Mouse (Mus musculus) Patski (cell line): ENCODE measurements around the gene Clcn3. TPM values are rescaled to one million over a fixed set of nuclear protein-coding genes. Genes with fewer than 3 reads are reported as not detected.

Experiments
- ATAC-seq: fragments of 100-300 bp; one replicate; pipeline ENCODE4 v1.8.0; 2021
- CTCF ChIA-PET: fragments of 350-600 bp; sonication (Branson Sonifier 250); formaldehyde crosslinking; loops from one replicate; lab custom pipeline; 2022; ENCODE audit warnings: inconsistent platforms; lab: Charles Lee
- POLR2A ChIA-PET: fragments of 350-600 bp; sonication (Branson Sonifier 250); formaldehyde crosslinking; loops from one replicate; lab custom pipeline; 2022; ENCODE audit warnings: antibody characterized with exemption, inconsistent platforms; lab: Charles Lee
- DNase-seq: peaks from one replicate; pipeline ENCODE4 v3.0.0-alpha.2; 2011; ENCODE audit warnings: low read depth, low spot score
- H3K27me3 ChIP-seq: fragments of 371-371 bp; one replicate; pipeline ENCODE4 v1.5.1; 2021
- CTCF ChIP-seq: fragments of 100-300 bp; IDR thresholded peaks from one replicate; pipeline ENCODE4 v1.5.1; 2021
- in situ Hi-C: fragments of 300-500 bp; cut with MboI; formaldehyde crosslinking; loops from 3 replicates; pipeline ENCODE4 v1.11.1; 2018; ENCODE audit warnings: low pct_unique_long_range_greater_than_20kb, mixed read lengths
- polyA plus RNA-seq: library from polyadenylated mRNA; unstranded; gene quantifications from one replicate; pipeline ENCODE4 v1.2.3, GENCODE M21; 2021

Clcn3 gene
- polyA plus RNA-seq, 1 experiment from 2014 or later = 55.5 TPM

DNA sequence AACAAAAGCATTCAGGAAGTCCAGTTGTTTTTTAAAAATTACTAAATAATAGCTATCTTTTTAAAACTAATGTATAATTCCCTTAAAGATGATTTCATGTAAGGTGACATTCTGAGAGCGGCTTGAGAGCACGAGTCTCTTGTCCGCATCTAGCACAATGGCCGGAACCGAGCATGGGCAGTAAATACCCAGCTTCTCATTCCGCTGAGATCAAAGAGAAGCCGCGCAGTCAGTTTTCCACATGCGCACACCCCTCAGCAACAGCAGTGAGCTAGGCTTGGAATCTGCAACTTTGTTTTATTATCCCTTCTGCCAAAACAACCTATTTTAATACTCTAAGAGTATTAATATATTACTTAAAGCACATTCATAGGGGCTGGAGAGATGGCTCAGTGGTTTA, 6.3 kb downstream of the Clcn3 start:
- ChIA-PET CTCF (interaction anchor here (1.1 to 3.2 kb wide), 2 partner anchors 12 to 15 kb away, joined by 3 to 15 read pairs; no protein-coding TSS in a partner anchor), POLR2A (interaction anchor here (0.7 kb wide), 1 partner anchor 426 kb away, joined by 3 read pairs; no protein-coding TSS in a partner anchor)
- in situ Hi-C loops = no loop called here
- no peak for ATAC-seq
- no peaks in the 10 kb centered on the region for H3K27me3 ChIP-seq
- no peak for DNase-seq
- TF ChIP-seq CTCF = no peak

DNA sequence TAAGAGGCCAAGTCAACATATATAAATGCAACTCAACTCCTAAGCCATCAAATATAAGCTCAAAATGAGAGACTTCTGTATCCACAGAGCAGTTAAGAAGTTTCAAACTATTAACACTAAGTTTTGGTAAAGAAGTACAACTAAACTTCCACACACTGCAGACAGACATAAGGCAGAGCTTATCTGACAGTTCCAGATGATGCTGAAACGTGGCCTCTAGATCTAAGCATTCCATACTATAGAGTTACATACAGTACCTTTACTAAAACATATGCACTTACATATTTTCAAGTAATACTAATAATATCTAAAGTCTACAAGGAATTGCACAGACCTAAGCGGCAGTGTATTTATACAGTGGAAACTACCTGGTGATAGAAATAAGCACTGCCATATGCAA, 8.3 kb downstream of the Clcn3 start:
- no peak for TF ChIP-seq CTCF
- ChIA-PET POLR2A (interaction anchor here (0.7 kb wide), 1 partner anchor 78 kb away, joined by 9 read pairs; no protein-coding TSS in a partner anchor), CTCF (interaction anchor here (3.2 kb wide), 1 partner anchor 10 kb away, joined by 15 read pairs; no protein-coding TSS in a partner anchor)
- ATAC-seq = no peak
- in situ Hi-C loops = no loop called here
- DNase-seq = no peak
- H3K27me3 ChIP-seq = no peaks in the 10 kb centered on the region

DNA sequence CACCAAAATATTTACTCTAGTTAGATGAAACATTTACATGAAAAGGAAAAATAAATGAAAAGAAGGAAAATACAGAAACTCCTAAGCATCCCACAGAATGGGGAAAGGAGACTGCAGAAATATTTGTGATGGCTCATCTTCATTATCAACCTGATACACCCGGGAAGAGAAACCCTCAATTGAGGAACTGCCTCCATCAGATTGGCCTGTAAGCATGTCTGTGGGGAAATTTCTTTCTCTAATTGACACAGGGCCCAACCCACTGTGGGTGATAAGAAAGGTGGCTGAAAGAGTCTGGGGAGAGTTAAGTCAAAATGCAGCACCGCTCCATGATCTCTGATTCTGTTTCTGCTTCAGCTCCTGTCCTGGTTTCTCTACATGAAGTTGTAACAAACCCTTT, 9.7 kb downstream of the Clcn3 start:
- no peak for ATAC-seq
- no peak for DNase-seq
- POLR2A ChIA-PET = no interaction called here
- CTCF ChIA-PET = no interaction called here
- no peaks in the 10 kb centered on the region for H3K27me3 ChIP-seq
- TF ChIP-seq CTCF = no peak
- in situ Hi-C loops = no loop called here

DNA sequence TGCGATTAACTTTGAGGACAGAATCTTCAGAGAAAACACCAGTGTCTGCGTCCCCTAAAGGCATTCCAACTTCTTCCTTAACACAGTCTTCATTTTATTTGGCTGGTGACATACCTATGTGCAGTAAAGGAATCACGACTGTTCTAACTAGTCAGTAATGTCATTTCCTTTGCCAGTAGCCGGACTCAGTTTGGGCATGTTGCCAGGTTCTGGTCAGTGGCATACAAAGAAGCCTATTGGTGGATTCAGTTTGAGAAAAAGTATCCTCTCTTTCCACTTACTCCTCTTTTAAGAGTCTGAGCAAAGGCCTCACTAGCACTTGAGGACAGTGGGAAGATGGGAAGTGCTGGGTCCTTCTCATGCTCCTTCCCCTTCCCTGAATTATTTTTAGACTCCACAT, 11.3 kb downstream of the Clcn3 start:
- ChIA-PET POLR2A (no interaction called here), CTCF (no interaction called here)
- in situ Hi-C loops = no loop called here
- H3K27me3 ChIP-seq = no peaks in the 10 kb centered on the region
- ATAC-seq = no peak
- no peak for TF ChIP-seq CTCF
- DNase-seq = no peak

DNA sequence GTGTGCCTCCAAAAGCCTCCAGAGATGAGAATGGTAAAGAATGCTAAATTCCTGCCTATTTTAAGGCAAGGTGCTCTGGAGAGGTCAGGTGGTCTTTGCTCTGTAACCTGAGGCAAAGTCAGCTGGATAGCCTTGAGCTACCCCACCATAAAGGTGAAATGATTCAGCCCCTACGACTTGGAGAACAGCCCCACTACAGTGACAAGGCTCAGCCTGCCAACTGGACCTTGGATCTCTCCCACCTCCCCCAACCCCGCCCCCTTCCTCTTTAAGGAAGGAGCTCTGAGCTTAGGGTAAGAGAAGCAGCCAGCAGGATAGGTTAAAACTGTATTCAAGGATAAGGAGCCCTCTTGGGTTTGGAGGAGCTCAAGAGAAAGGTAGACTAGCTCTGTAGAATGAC, 14.0 kb downstream of the Clcn3 start:
- in situ Hi-C loops = no loop called here
- ATAC-seq (no peak), DNase-seq (no peak)
- ChIA-PET CTCF (interaction anchor here (0.6 to 2.5 kb wide), 3 partner anchors 9 to 222 kb away, joined by 3 to 8 read pairs (median 4); no protein-coding TSS in a partner anchor), POLR2A (interaction anchor here (0.6 kb wide), 1 partner anchor 214 kb away, joined by 3 read pairs; no protein-coding TSS in a partner anchor)
- no peak for TF ChIP-seq CTCF
- H3K27me3 ChIP-seq = no peaks in the 10 kb centered on the region

DNA sequence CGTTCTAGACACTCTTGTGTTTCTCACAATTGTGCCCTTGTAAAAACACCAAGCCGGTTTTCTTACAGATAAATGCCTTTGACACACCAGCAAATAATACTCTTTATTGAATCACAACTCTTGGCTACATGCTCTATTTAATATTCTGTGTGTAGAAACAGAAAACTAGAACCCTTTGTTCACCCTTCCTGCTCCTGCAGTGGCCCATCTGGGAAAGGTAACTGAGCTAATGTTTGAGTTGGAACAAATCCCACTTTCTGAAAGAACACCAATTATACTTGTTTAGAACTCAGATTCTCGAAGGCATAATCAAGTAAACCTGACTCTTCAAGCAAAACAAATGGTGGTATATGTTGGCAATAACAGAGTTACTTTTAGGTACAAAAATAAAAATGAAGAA, 17.4 kb downstream of the Clcn3 start:
- POLR2A ChIA-PET = interaction anchor here (0.6 kb wide), 1 partner anchor 64 kb away, joined by 4 read pairs; no protein-coding TSS in a partner anchor
- ATAC-seq (no peak), DNase-seq (no peak)
- CTCF ChIA-PET = interaction anchor here (1.5 to 3.7 kb wide), 2 partner anchors 10 to 17 kb away, joined by 5 to 15 read pairs; partner anchors contain the start of gene Clcn3
- no peaks in the 10 kb centered on the region for H3K27me3 ChIP-seq
- in situ Hi-C loops = no loop called here
- no peak for TF ChIP-seq CTCF

DNA sequence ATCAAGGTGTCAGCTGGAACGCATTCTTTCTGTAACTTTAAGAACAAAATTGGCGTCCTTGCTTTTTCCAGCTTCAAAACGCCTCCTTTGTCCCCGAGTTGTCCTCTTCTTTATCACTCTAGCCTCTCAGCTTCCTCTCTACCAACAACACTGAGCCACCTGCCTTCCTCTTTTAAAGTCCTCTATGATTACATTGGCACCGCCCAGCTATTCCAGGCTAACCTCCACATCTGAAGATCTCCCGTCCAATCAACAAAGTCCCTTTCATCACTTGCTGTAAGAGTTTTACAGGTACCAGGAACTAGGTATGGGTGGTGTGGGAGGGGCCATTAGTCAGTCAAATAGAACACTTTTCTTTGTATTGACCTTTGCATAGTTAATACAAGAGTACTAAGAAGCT, 17.8 kb downstream of the Clcn3 start:
- ChIA-PET POLR2A (interaction anchor here (0.6 kb wide), 1 partner anchor 64 kb away, joined by 4 read pairs; no protein-coding TSS in a partner anchor), CTCF (interaction anchor here (0.6 to 3.7 kb wide), 5 partner anchors 10 to 340 kb away, joined by 3 to 15 read pairs (median 3); partner anchors contain the start of gene Clcn3)
- in situ Hi-C loops = no loop called here
- no peak for TF ChIP-seq CTCF
- no peaks in the 10 kb centered on the region for H3K27me3 ChIP-seq
- no peak for ATAC-seq
- no peak for DNase-seq

DNA sequence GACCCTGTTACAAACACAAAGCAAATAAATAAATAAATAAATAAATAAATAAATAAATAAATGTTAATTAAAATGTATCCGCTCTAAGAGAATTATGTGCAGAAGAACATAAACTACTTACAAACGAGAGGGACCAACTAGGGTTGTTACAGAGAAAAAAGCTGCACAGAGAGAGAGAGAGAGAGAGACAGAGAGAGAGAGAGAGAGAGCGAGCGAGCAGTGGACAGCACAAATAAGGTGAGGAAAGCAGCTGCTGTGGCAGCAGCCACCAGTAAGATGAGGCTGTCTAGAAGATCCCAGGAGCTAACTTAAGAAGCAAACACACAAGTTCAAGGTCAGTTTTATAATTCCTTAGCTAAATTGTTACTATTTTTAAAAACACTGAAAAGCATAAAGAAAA, 18.6 kb downstream of the Clcn3 start:
- DNase-seq = no peak
- ATAC-seq = no peak
- ChIA-PET POLR2A (no interaction called here), CTCF (interaction anchor here (1.3 to 3.7 kb wide), 4 partner anchors 11 to 339 kb away, joined by 3 to 15 read pairs (median 4); partner anchors contain the start of gene Clcn3)
- in situ Hi-C loops = no loop called here
- H3K27me3 ChIP-seq = no peaks in the 10 kb centered on the region
- TF ChIP-seq CTCF = no peak

DNA sequence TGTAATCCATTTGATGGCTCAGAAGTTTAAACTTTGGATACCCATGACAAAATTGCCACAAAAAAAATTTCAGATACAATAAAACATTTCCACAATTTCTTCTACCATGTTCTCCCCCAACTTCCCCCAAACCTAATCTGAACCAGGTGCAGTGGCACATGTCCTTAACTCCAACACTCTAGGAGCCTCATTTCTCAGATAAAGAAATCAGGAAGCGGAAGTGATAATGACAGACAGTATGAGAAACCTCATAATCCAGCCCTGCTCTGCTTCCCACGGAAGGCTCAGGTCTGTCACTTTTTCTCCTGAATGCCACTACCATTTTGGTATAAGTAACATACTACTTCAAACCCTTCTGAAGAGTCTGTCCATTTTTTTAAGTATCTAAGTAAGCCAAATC, 19.2 kb downstream of the Clcn3 start:
- ATAC-seq (no peak), DNase-seq (no peak)
- CTCF ChIA-PET = interaction anchor here (1.3 to 3.7 kb wide), 4 partner anchors 11 to 338 kb away, joined by 3 to 15 read pairs (median 4); partner anchors contain the start of gene Clcn3
- in situ Hi-C loops = no loop called here
- POLR2A ChIA-PET = no interaction called here
- H3K27me3 ChIP-seq = no peaks in the 10 kb centered on the region
- no peak for TF ChIP-seq CTCF

DNA sequence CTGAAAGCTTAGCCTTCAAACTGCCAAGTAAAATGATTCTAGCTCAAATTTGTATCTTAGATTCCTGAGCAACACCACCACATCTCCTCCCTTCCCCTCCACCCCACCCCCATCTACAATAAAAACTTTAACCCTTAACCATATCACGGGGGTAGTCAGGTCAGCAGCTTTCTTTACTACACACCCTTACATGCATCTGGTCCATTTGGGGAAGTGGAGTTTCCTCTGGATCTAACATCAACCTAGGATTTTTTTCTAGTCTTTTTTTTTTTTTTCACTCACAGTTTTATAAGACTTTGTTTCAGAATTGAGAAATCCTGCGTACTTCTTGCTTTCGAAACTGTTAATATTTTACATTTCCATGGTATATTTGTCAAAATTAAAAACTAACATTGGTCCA, 20.3 kb downstream of the Clcn3 start:
- in situ Hi-C loops = no loop called here
- no peaks in the 10 kb centered on the region for H3K27me3 ChIP-seq
- CTCF ChIA-PET = no interaction called here
- no peak for ATAC-seq
- no peak for DNase-seq
- POLR2A ChIA-PET = interaction anchor here (0.6 kb wide), 1 partner anchor 274 kb away, joined by 3 read pairs; no protein-coding TSS in a partner anchor
- TF ChIP-seq CTCF = no peak

DNA sequence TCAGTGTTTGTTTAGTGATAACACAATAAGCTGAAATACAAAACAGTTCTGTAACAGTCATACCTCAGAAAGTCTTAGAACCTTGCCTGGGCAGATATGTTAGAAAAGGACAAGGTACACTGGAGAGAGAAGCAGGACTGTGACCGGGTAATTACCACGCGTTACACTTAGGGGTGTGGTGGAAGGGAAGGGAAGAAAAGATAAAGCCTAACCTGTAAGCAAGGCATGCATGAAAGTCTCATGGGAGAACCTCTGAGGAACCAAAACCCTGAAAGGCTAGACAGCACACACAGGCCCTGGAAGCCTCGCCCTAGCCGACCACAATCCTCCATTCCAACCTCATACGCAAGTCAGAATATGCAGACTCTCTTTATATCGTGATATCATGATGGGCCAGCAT, 26.3 kb downstream of the Clcn3 start:
- CTCF ChIA-PET = interaction anchor here (2.0 kb wide), 1 partner anchor 13 kb away, joined by 8 read pairs; no protein-coding TSS in a partner anchor
- DNase-seq (no peak), ATAC-seq (no peak)
- POLR2A ChIA-PET = no interaction called here
- H3K27me3 ChIP-seq = no peaks in the 10 kb centered on the region
- no peak for TF ChIP-seq CTCF
- in situ Hi-C loops = no loop called here
